In genomic region chr5:119498431-119498830, GRCm38 (mm10) we compare ENCODE assay signal across 19 mouse cellular contexts.
"Had no signal": no experiment of that assay in that cellular context is flagged by ENCODE, and none has a peak within 500 bp of the region (broad histone marks: within the 10 kb centered on the region; RNA-seq: fewer than 3 reads in every experiment).

No protein-coding gene starts in this region.

- DNase-seq: kidney, adult 11 months; kidney, adult 8-10 months; kidney, postnatal 10 days; kidney, postnatal 36 days; left cerebral cortex, postnatal 4 days; lung, embryonic 14.5 days; thymus, adult 2 months; thymus, postnatal 14 days; thymus, postnatal 4 days had no signal

- ATAC-seq: lung, postnatal 0 days; midbrain, embryonic 15.5 days had no signal

- H3K27me3 ChIP-seq: midbrain, embryonic 12.5 days; midbrain, embryonic 15.5 days; neural tube, embryonic 12.5 days; neural tube, embryonic 15.5 days had no signal

- H3K36me3 ChIP-seq: kidney, embryonic 15.5 days; limb, embryonic 12.5 days; limb, embryonic 15.5 days; midbrain, embryonic 12.5 days; midbrain, embryonic 15.5 days; neural tube, embryonic 12.5 days; neural tube, embryonic 15.5 days had no signal

- H3K9me3 ChIP-seq: kidney, embryonic 15.5 days; limb, embryonic 12.5 days; limb, embryonic 15.5 days; midbrain, embryonic 12.5 days; midbrain, embryonic 15.5 days; neural tube, embryonic 12.5 days; neural tube, embryonic 15.5 days had no signal

- H3K4me2 ChIP-seq: kidney, embryonic 15.5 days; limb, embryonic 12.5 days; limb, embryonic 15.5 days; lung, embryonic 14.5 days; midbrain, embryonic 12.5 days; midbrain, embryonic 15.5 days; neural tube, embryonic 12.5 days; neural tube, embryonic 15.5 days had no signal

- H3K27ac ChIP-seq: kidney, embryonic 15.5 days; limb, embryonic 12.5 days; limb, embryonic 15.5 days; macrophage; midbrain, embryonic 12.5 days; midbrain, embryonic 15.5 days; neural tube, embryonic 12.5 days; neural tube, embryonic 15.5 days; stomach, postnatal 0 days had no signal

- H3K4me1 ChIP-seq: kidney, embryonic 15.5 days; limb, embryonic 12.5 days; limb, embryonic 15.5 days; midbrain, embryonic 12.5 days; midbrain, embryonic 15.5 days; neural tube, embryonic 12.5 days; neural tube, embryonic 15.5 days had no signal

- H3K4me3 ChIP-seq: kidney, embryonic 15.5 days; limb, embryonic 12.5 days; limb, embryonic 15.5 days; midbrain, embryonic 12.5 days; midbrain, embryonic 15.5 days; neural tube, embryonic 12.5 days; neural tube, embryonic 15.5 days had no signal

- H3K9ac ChIP-seq: kidney, embryonic 15.5 days; limb, embryonic 12.5 days; limb, embryonic 15.5 days; lung, embryonic 14.5 days; midbrain, embryonic 12.5 days; midbrain, embryonic 15.5 days; neural tube, embryonic 12.5 days; neural tube, embryonic 15.5 days had no signal
